Mouse (Mus musculus) bone marrow, adult 2 months (tissue): ENCODE measurements at regions not wholly inside any gene's neighbourhood (a gene's known extent, or its start where the extent isn't known, plus 50 kb on each side); places are given as distances from the start of the nearest gene placed in this dataset.

ENCODE experiments used
- CTCF ChIP-seq: fragments of 200-500 bp; IDR thresholded peaks from 2 replicates; pipeline ENCODE4 v1.5.1; 2011; ENCODE audit warnings: low read length, control low read depth; ENCODE audit not compliant: control insufficient read depth, insufficient read depth
- POLR2A ChIP-seq: fragments of 200-500 bp; IDR thresholded peaks from 2 replicates; pipeline ENCODE4 v1.6.1; 2011; ENCODE audit warnings: low read depth, mild to moderate bottlenecking, control low read depth, low read length, borderline replicate concordance; ENCODE audit not compliant: control insufficient read depth

DNA sequence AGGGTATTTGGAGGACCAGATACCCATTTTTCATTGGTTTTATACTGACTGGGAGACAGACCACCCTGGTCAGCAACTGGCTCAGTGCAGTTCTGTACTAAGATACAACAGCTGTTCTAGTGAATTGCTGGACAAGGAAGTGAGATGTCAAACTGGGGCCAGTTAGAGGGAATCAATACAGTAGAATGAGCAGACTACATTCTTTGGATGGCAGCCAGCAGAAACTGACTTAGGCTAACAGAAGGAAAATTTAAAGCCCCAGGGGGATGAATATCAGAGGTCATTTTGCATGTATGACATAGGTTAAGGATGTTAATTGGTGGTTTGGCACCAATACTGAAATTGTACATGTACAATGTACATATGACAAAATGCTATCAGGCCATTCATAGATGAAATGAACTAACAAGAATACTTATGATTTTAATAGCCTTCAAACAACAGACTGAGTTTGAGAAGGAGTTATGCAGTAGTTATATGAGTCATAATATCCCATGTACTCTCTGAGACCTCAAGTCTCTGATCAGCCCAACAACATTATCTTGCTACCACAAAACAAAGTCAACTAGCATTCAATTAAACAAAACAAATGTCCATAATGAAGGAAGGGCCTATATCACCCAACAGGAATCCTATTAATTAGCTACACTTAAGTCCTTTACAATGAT is 910.3 kb downstream of the Gsdmc2 start:
- TF ChIP-seq CTCF, result no peak
- TF ChIP-seq POLR2A, result no peak
